Mouse (Mus musculus) MEL (cell line): ENCODE results near the gene Ccdc71. TPM values are rescaled to one million over a fixed set of nuclear protein-coding genes. Genes with fewer than 3 reads are reported as not detected.

Experiments used
- DNase-seq: peaks from one replicate; pipeline ENCODE4 v3.0.0; 2011; ENCODE audit warnings: low read depth, low spot score
- H3K27ac ChIP-seq: 2 replicates; pipeline ENCODE4 v1.5.1; 2012; ENCODE audit warnings: low read depth, mild to moderate bottlenecking, control low read depth, low read length, moderate library complexity; ENCODE audit not compliant: control insufficient read depth
- H3K27me3 ChIP-seq, 2 experiments: fragments of 150-350 bp in 1 of 2; sonication (generic) in 1 of 2; 2 replicates each; pipeline ENCODE4 v1.6.1; 2012; ENCODE audit warnings: low read length in 2 of 2, mild to moderate bottlenecking in 2 of 2, improper control_type of control experiment in 1 of 2, moderate library complexity in 1 of 2; ENCODE audit not compliant: insufficient read depth in 2 of 2, control insufficient read depth in 1 of 2
- H3K36me3 ChIP-seq, 2 experiments: 2 replicates each; pipeline ENCODE4 v1.6.1; 2012 to 2014; ENCODE audit warnings: low read length in 2 of 2, improper control_type of control experiment in 1 of 2, inconsistent platforms in 1 of 2, mild to moderate bottlenecking in 1 of 2; ENCODE audit not compliant: insufficient read depth in 2 of 2, control insufficient read depth in 1 of 2
- H3K4me1 ChIP-seq, 2 experiments: fragments of 150-350 bp in 1 of 2; sonication (generic) in 1 of 2; 2 replicates each; pipeline ENCODE4 v1.6.1; 2012; ENCODE audit warnings: low read length in 2 of 2, improper control_type of control experiment in 1 of 2, mild to moderate bottlenecking in 1 of 2; ENCODE audit not compliant: insufficient read depth in 2 of 2, control insufficient read depth in 1 of 2
- H3K4me3 ChIP-seq, 2 experiments: fragments of 150-350 bp in 1 of 2; sonication (generic) in 1 of 2; 2 replicates each; pipeline ENCODE4 v1.5.1; 2012; ENCODE audit warnings: low read depth in 2 of 2, low read length in 2 of 2, mild to moderate bottlenecking in 2 of 2, moderate library complexity in 2 of 2, control low read depth in 1 of 2, improper control_type of control experiment in 1 of 2; ENCODE audit not compliant: control insufficient read depth in 1 of 2, insufficient read depth in 1 of 2
- H3K79me2 ChIP-seq: 2 replicates; pipeline ENCODE4 v1.6.1; 2012; ENCODE audit warnings: mild to moderate bottlenecking, low read length, moderate library complexity; ENCODE audit not compliant: control insufficient read depth, poor library complexity, insufficient read depth
- H3K9ac ChIP-seq: 2 replicates; pipeline ENCODE4 v1.6.1; 2012; ENCODE audit warnings: low read depth, mild to moderate bottlenecking, control low read depth, low read length, moderate library complexity; ENCODE audit not compliant: control insufficient read depth, poor library complexity, severe bottlenecking
- H3K9me3 ChIP-seq: fragments of 150-350 bp; sonication (generic); replicated peaks from 2 replicates; pipeline ENCODE4 v1.6.1; 2012; ENCODE audit warnings: mild to moderate bottlenecking, low read length, improper control_type of control experiment, moderate library complexity; ENCODE audit not compliant: insufficient read depth
- CHD1 ChIP-seq: IDR thresholded peaks from 2 replicates; pipeline ENCODE4 v1.6.1; 2012; ENCODE audit warnings: low read depth, mild to moderate bottlenecking, inconsistent platforms, low read length, improper control_type of control experiment
- CTCF ChIP-seq, 3 experiments: IDR thresholded peaks in 2 of 3; conservative IDR thresholded peaks in 1 of 3; 2 replicates each; pipeline ENCODE4 v1.5.1; 2011 to 2012; ENCODE audit warnings: low read length in 3 of 3, low read depth in 2 of 3, mild to moderate bottlenecking in 2 of 3, improper control_type of control experiment in 1 of 3, inconsistent platforms in 1 of 3, mixed read lengths in 1 of 3, moderate library complexity in 1 of 3; ENCODE audit not compliant: control insufficient read depth in 1 of 3, insufficient read depth in 1 of 3, poor library complexity in 1 of 3, severe bottlenecking in 1 of 3
- EP300 ChIP-seq, 2 experiments: IDR thresholded peaks; 2 replicates each; pipeline ENCODE4 v1.6.1; 2011; ENCODE audit warnings: improper control_type of control experiment in 2 of 2, low read length in 2 of 2, low read depth in 1 of 2, mild to moderate bottlenecking in 1 of 2
- ETS1 ChIP-seq: IDR thresholded peaks from 2 replicates; pipeline ENCODE4 v1.6.1; 2012; ENCODE audit warnings: low read depth, mild to moderate bottlenecking, inconsistent platforms, low read length, improper control_type of control experiment, moderate library complexity
- GATA1 ChIP-seq: IDR thresholded peaks from 2 replicates; pipeline ENCODE4 v1.6.1; 2011; ENCODE audit warnings: low read depth, low read length, improper control_type of control experiment
- HCFC1 ChIP-seq: IDR thresholded peaks from 2 replicates; pipeline ENCODE4 v1.6.1; 2012; ENCODE audit warnings: low read depth, mild to moderate bottlenecking, inconsistent platforms, low read length, improper control_type of control experiment, moderate library complexity
- JUND ChIP-seq: IDR thresholded peaks from 2 replicates; pipeline ENCODE4 v1.6.1; 2011; ENCODE audit warnings: low read depth, mild to moderate bottlenecking, improper control_type of control experiment, low read length
- MAX ChIP-seq: IDR thresholded peaks from 2 replicates; pipeline ENCODE4 v1.6.1; 2011; ENCODE audit warnings: low read length, improper control_type of control experiment
- MEF2A ChIP-seq: IDR thresholded peaks from 2 replicates; pipeline ENCODE4 v1.6.1; 2014; ENCODE audit warnings: low read depth, mild to moderate bottlenecking, inconsistent platforms, low read length, improper control_type of control experiment; ENCODE audit not compliant: poor library complexity, insufficient replicate concordance, severe bottlenecking; ENCODE audit errors: extremely low read depth
- MXI1 ChIP-seq: IDR thresholded peaks from 2 replicates; pipeline ENCODE4 v1.6.1; 2011; ENCODE audit warnings: mild to moderate bottlenecking, low read depth, low read length, improper control_type of control experiment
- MYC ChIP-seq: IDR thresholded peaks from 2 replicates; pipeline ENCODE4 v1.6.1; 2011; ENCODE audit warnings: low read depth, mild to moderate bottlenecking, low read length, improper control_type of control experiment, moderate library complexity
- NELFE ChIP-seq: IDR thresholded peaks from 2 replicates; pipeline ENCODE4 v1.6.1; 2011; ENCODE audit warnings: low read depth, low read length, improper control_type of control experiment
- NRF1 ChIP-seq: IDR thresholded peaks from 2 replicates; pipeline ENCODE4 v1.6.1; 2014; ENCODE audit warnings: low read depth, mild to moderate bottlenecking, inconsistent platforms, low read length, improper control_type of control experiment, moderate library complexity; ENCODE audit not compliant: poor library complexity, insufficient read depth, severe bottlenecking
- SIN3A ChIP-seq: IDR thresholded peaks from 2 replicates; pipeline ENCODE4 v1.6.1; 2012; ENCODE audit warnings: low read length, improper control_type of control experiment, inconsistent platforms
- TAL1 ChIP-seq: IDR thresholded peaks from 2 replicates; pipeline ENCODE4 v1.6.1; 2012; ENCODE audit warnings: mild to moderate bottlenecking, inconsistent platforms, low read length, moderate library complexity, mixed read lengths
- TBP ChIP-seq: IDR thresholded peaks from 2 replicates; pipeline ENCODE4 v1.8.0; 2011; ENCODE audit warnings: low read depth, low read length, improper control_type of control experiment
- TCF12 ChIP-seq: IDR thresholded peaks from 2 replicates; pipeline ENCODE4 v1.6.1; 2014; ENCODE audit warnings: low read depth, mild to moderate bottlenecking, inconsistent platforms, low read length, improper control_type of control experiment, moderate library complexity
- UBTF ChIP-seq: IDR thresholded peaks from 2 replicates; pipeline ENCODE4 v1.6.1; 2012; ENCODE audit warnings: low read depth, mild to moderate bottlenecking, inconsistent platforms, low read length, improper control_type of control experiment, moderate library complexity, borderline replicate concordance; ENCODE audit not compliant: insufficient read depth
- USF1 ChIP-seq: IDR thresholded peaks from 2 replicates; pipeline ENCODE4 v1.6.1; 2014; ENCODE audit warnings: low read depth, mild to moderate bottlenecking, inconsistent platforms, low read length, improper control_type of control experiment, moderate library complexity
- USF2 ChIP-seq, 2 experiments: IDR thresholded peaks; 2 replicates each; pipeline ENCODE4 v1.6.1; 2011 to 2012; ENCODE audit warnings: improper control_type of control experiment in 2 of 2, low read length in 2 of 2, borderline replicate concordance in 1 of 2, inconsistent platforms in 1 of 2, low read depth in 1 of 2, mild to moderate bottlenecking in 1 of 2; ENCODE audit not compliant: insufficient read depth in 1 of 2
- polyA plus RNA-seq, 2 experiments: library from polyadenylated mRNA; stranded (reverse) in 1 of 2; unstranded in 1 of 2; fragments of >175 nt in 1 of 2; fragments of >200 nt in 1 of 2; gene quantifications; 2 replicates each; pipeline versions ENCODE4 v1.2.1 to v1.2.4; 2012; ENCODE audit warnings: low replicate concordance in 2 of 2, low read depth in 1 of 2; ENCODE audit not compliant: insufficient read length in 2 of 2, insufficient read depth in 1 of 2, missing spikeins in 1 of 2
- total RNA-seq: library from RNA; depleted of rRNA; stranded (reverse); fragments of 300-350 nt; gene quantifications from 2 replicates; pipeline ENCODE4 v1.2.3, GENCODE M21; 2012

Ccdc71 gene
- total and polyA plus RNA-seq, 3 experiments: 23.1 to 39.9 TPM; not detected in 1

DNA sequence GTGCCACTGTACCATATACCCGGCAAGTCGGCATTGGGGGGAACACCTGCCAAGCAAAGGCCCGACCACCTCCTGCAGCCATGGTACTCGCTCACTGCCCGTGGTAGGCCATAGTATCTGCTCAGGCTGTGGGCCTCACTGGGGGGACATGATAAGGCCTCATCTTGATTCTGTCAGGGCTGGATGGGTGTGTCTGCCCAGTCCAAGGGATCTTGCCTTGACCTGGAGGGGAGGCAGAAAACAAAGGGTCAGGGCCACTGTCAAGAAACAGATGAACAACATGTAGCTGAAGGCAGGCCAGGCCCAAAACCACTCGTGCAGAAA, 9.2 kb upstream of the Ccdc71 start:
- Histone ChIP-seq H3K9ac (peak overlapping the region; percentile 74), H3K36me3 (peaks cover 0 to 21% of the 10 kb centered on the region in 2 experiments; a peak in 2 of 4 replicates), H3K4me3 (peak overlapping the region; percentile 69 to 80), H3K27me3 (no peaks in the 10 kb centered on the region), H3K9me3 (no peaks in the 10 kb centered on the region), H3K27ac (peak overlapping the region; percentile 90), H3K79me2 (peaks cover 5% of the 10 kb centered on the region), H3K4me1 (peaks cover 20 to 54% of the 10 kb centered on the region in 2 experiments)
- TF ChIP-seq EP300 (IDR thresholded peaks at IDR 0.05; ENCODE audit: low read depth in 1 of 2, low read length in 2 of 2) (peak in 1 of 2 experiments; percentile 31; a peak in 1 of 4 replicates), CTCF (IDR thresholded peaks at IDR 0.05 in 2 of 3, conservative IDR thresholded peaks at IDR 0.05 in 1 of 3; ENCODE audit: control insufficient read depth in 1 of 3, insufficient read depth in 1 of 3, low read depth in 2 of 3, low read length in 3 of 3, poor library complexity in 1 of 3, severe bottlenecking in 1 of 3) (no peak), UBTF (no peak), MEF2A (no peak), MAX (peak; percentile 74), JUND (no peak), USF2 (IDR thresholded peaks at IDR 0.05; ENCODE audit: borderline replicate concordance in 1 of 2, insufficient read depth in 1 of 2, low read depth in 1 of 2, low read length in 2 of 2) (no peak), TBP (no peak), NRF1 (no peak), TCF12 (peak; percentile 53), CHD1 (0 out of 2 replicates have a peak, but pooled peaks have one; percentile 31), USF1 (no peak), MXI1 (peak; percentile 75; the same call in 1 of the 2 replicates), HCFC1 (peak; percentile 59), GATA1 (no peak), NELFE (0 out of 2 replicates have a peak, but pooled peaks have one; percentile 0), ETS1 (peak; percentile 33; the same call in 1 of the 2 replicates), MYC (peak; percentile 83), SIN3A (peak; percentile 49; the same call in 1 of the 2 replicates), TAL1 (peak; percentile 29)
- DNase-seq: peak; percentile 73
